Mouse (Mus musculus): ENCODE results near the gene Gapvd1. TPM values are rescaled to one million over a fixed set of nuclear protein-coding genes. Genes with fewer than 3 reads are reported as not detected.

Gene Gapvd1
- polyA plus RNA-seq, 1 experiment, result 16.0 TPM

- TF ChIP-seq POLR2A (IDR thresholded peaks at IDR 0.05; ENCODE audit: low read depth, low read length) (no peak), CTCF (conservative IDR thresholded peaks at IDR 0.05; ENCODE audit: insufficient read depth, insufficient read length, low read depth, low read length) (peak; percentile 45)
- Histone ChIP-seq H3K4me3 (ENCODE audit: insufficient read depth, low read depth, low read length) (peak overlapping the region; percentile 57), H3K4me1 (ENCODE audit: control insufficient read depth, insufficient read depth, low read length) (no peaks in the 10 kb centered on the region), H3K27me3 (replicated peaks; ENCODE audit: control insufficient read depth, insufficient read depth, low read length) (no peaks in the 10 kb centered on the region), H3K27ac (ENCODE audit: insufficient read depth, low read depth, low read length) (no peak overlapping the region), H3K36me3 (ENCODE audit: control insufficient read depth, insufficient read depth, low read length) (peaks cover 1% of the 10 kb centered on the region; the same call in 1 of the 2 replicates)
- 25% methylated on average over 31 of the region's 31 CpGs for WGBS
- peak; percentile 35 for DNase-seq
Measured at GRCm38 (mm10) chr2:34671385-34672026, 83.5 kb downstream of the Gapvd1 start.

- Histone ChIP-seq H3K4me1 (ENCODE audit: control insufficient read depth, insufficient read depth, low read length) (no peaks in the 10 kb centered on the region), H3K27ac (ENCODE audit: insufficient read depth, low read depth, low read length) (no peak overlapping the region), H3K4me3 (ENCODE audit: insufficient read depth, low read depth, low read length) (no peak overlapping the region), H3K36me3 (ENCODE audit: control insufficient read depth, insufficient read depth, low read length) (no peaks in the 10 kb centered on the region), H3K27me3 (replicated peaks; ENCODE audit: control insufficient read depth, insufficient read depth, low read length) (no peaks in the 10 kb centered on the region)
- WGBS, result 83% methylated on average over 6 of the region's 6 CpGs
- DNase-seq, result no peak
- TF ChIP-seq POLR2A (IDR thresholded peaks at IDR 0.05; ENCODE audit: low read depth, low read length), result no peak
Measured at GRCm38 (mm10) chr2:34670470-34670869, 84.6 kb downstream of the Gapvd1 start.

GRCm38 (mm10) chr2:34669203-34669746 is 85.8 kb downstream of the Gapvd1 start:
- Histone ChIP-seq H3K27ac (ENCODE audit: insufficient read depth, low read depth, low read length) (no peak overlapping the region), H3K27me3 (replicated peaks; ENCODE audit: control insufficient read depth, insufficient read depth, low read length) (no peaks in the 10 kb centered on the region), H3K4me1 (ENCODE audit: control insufficient read depth, insufficient read depth, low read length) (no peaks in the 10 kb centered on the region), H3K36me3 (ENCODE audit: control insufficient read depth, insufficient read depth, low read length) (no peaks in the 10 kb centered on the region), H3K4me3 (ENCODE audit: insufficient read depth, low read depth, low read length) (no peak overlapping the region)
- no peak for TF ChIP-seq POLR2A (IDR thresholded peaks at IDR 0.05; ENCODE audit: low read depth, low read length)
- no peak for TF ChIP-seq CTCF (conservative IDR thresholded peaks at IDR 0.05; ENCODE audit: insufficient read depth, insufficient read length, low read depth, low read length)
- DNase-seq, result no peak
- 57% methylated on average over 8 of the region's 8 CpGs for WGBS

- Histone ChIP-seq H3K27ac (ENCODE audit: insufficient read depth, low read depth, low read length) (no peak overlapping the region), H3K27me3 (replicated peaks; ENCODE audit: control insufficient read depth, insufficient read depth, low read length) (no peaks in the 10 kb centered on the region), H3K36me3 (ENCODE audit: control insufficient read depth, insufficient read depth, low read length) (no peaks in the 10 kb centered on the region), H3K4me1 (ENCODE audit: control insufficient read depth, insufficient read depth, low read length) (no peaks in the 10 kb centered on the region), H3K4me3 (ENCODE audit: insufficient read depth, low read depth, low read length) (no peak overlapping the region)
- WGBS, result 50% methylated on average over 17 of the region's 17 CpGs
- no peak for TF ChIP-seq POLR2A (IDR thresholded peaks at IDR 0.05; ENCODE audit: low read depth, low read length)
- TF ChIP-seq CTCF (conservative IDR thresholded peaks at IDR 0.05; ENCODE audit: insufficient read depth, insufficient read length, low read depth, low read length), result no peak
- no peak for DNase-seq
Measured at GRCm38 (mm10) chr2:34668440-34669191, 86.4 kb downstream of the Gapvd1 start.

GRCm38 (mm10) chr2:34667820-34668219 is 87.2 kb downstream of the Gapvd1 start:
- Histone ChIP-seq H3K4me1 (ENCODE audit: control insufficient read depth, insufficient read depth, low read length) (no peaks in the 10 kb centered on the region), H3K27ac (ENCODE audit: insufficient read depth, low read depth, low read length) (no peak overlapping the region), H3K27me3 (replicated peaks; ENCODE audit: control insufficient read depth, insufficient read depth, low read length) (no peaks in the 10 kb centered on the region), H3K36me3 (ENCODE audit: control insufficient read depth, insufficient read depth, low read length) (no peaks in the 10 kb centered on the region), H3K4me3 (ENCODE audit: insufficient read depth, low read depth, low read length) (no peak overlapping the region)
- no peak for DNase-seq
- 59% methylated on average over 10 of the region's 10 CpGs for WGBS
- TF ChIP-seq CTCF (conservative IDR thresholded peaks at IDR 0.05; ENCODE audit: insufficient read depth, insufficient read length, low read depth, low read length), result no peak
- TF ChIP-seq POLR2A (IDR thresholded peaks at IDR 0.05; ENCODE audit: low read depth, low read length), result no peak

- TF ChIP-seq CTCF (conservative IDR thresholded peaks at IDR 0.05; ENCODE audit: insufficient read depth, insufficient read length, low read depth, low read length) (no peak), POLR2A (IDR thresholded peaks at IDR 0.05; ENCODE audit: low read depth, low read length) (no peak)
- Histone ChIP-seq H3K36me3 (ENCODE audit: control insufficient read depth, insufficient read depth, low read length) (no peaks in the 10 kb centered on the region), H3K4me3 (ENCODE audit: insufficient read depth, low read depth, low read length) (no peak overlapping the region), H3K27me3 (replicated peaks; ENCODE audit: control insufficient read depth, insufficient read depth, low read length) (no peaks in the 10 kb centered on the region), H3K27ac (ENCODE audit: insufficient read depth, low read depth, low read length) (no peak overlapping the region), H3K4me1 (ENCODE audit: control insufficient read depth, insufficient read depth, low read length) (no peaks in the 10 kb centered on the region)
- peak; percentile 63 for DNase-seq
- whole genome bisulfite sequencing, result 20% methylated on average over 11 of the region's 11 CpGs
Measured at GRCm38 (mm10) chr2:34647410-34647809, 107.6 kb downstream of the Gapvd1 start.

- Histone ChIP-seq H3K27ac (ENCODE audit: insufficient read depth, low read depth, low read length) (no peak overlapping the region), H3K4me1 (ENCODE audit: control insufficient read depth, insufficient read depth, low read length) (no peaks in the 10 kb centered on the region), H3K36me3 (ENCODE audit: control insufficient read depth, insufficient read depth, low read length) (no peaks in the 10 kb centered on the region), H3K27me3 (replicated peaks; ENCODE audit: control insufficient read depth, insufficient read depth, low read length) (no peaks in the 10 kb centered on the region), H3K4me3 (ENCODE audit: insufficient read depth, low read depth, low read length) (no peak overlapping the region)
- TF ChIP-seq POLR2A (IDR thresholded peaks at IDR 0.05; ENCODE audit: low read depth, low read length) (no peak), CTCF (conservative IDR thresholded peaks at IDR 0.05; ENCODE audit: insufficient read depth, insufficient read length, low read depth, low read length) (no peak)
- 7% methylated on average over 5 of the region's 5 CpGs for WGBS
- DNase-seq, result no peak
Measured at GRCm38 (mm10) chr2:34646541-34646865, 108.5 kb downstream of the Gapvd1 start.
